Mouse (Mus musculus) liver, embryonic 14.5 days (tissue): ENCODE results near the gene Scml4. TPM values are rescaled to one million over a fixed set of nuclear protein-coding genes. Genes with fewer than 3 reads are reported as not detected.

Source experiments
- ATAC-seq: fragments of 200-750 bp; cut with Nextera tagmentation; 2 replicates; pipeline ENCODE4 v1.8.0; 2017; ENCODE audit warnings: moderate number of reproducible peaks, mild to moderate bottlenecking, moderate library complexity; ENCODE audit not compliant: insufficient read depth
- DNase-seq, 3 experiments: peaks; one replicate each; pipeline ENCODE4 v3.0.0-alpha.2; 2012 to 2013; ENCODE audit warnings: low read depth in 3 of 3, low spot score in 3 of 3
- H3K27ac ChIP-seq: fragments of 300-500 bp; sonication (generic); 2 replicates; pipeline ENCODE4 v1.5.1; 2014; ENCODE audit warnings: moderate library complexity, mild to moderate bottlenecking, control low read depth, inconsistent platforms
- H3K27me3 ChIP-seq: fragments of 300-500 bp; sonication (generic); 2 replicates; pipeline ENCODE4 v1.6.1; 2014; ENCODE audit warnings: mild to moderate bottlenecking, low read length, moderate library complexity; ENCODE audit not compliant: control insufficient read depth, insufficient read depth
- H3K36me3 ChIP-seq: fragments of 300-500 bp; sonication (generic); replicated peaks from 2 replicates; pipeline ENCODE4 v1.6.1; 2014; ENCODE audit warnings: low read depth; ENCODE audit not compliant: control insufficient read depth, insufficient read depth
- H3K4me1 ChIP-seq, 2 experiments: fragments of 200-500 bp in 1 of 2; fragments of 300-500 bp in 1 of 2; sonication (generic) in 1 of 2; replicated peaks; 2 replicates each; pipeline ENCODE4 v1.6.1; 2012 to 2014; ENCODE audit warnings: antibody characterized with exemption in 1 of 2, inconsistent platforms in 1 of 2, low read length in 1 of 2; ENCODE audit not compliant: control insufficient read depth in 2 of 2, insufficient read depth in 2 of 2
- H3K4me2 ChIP-seq: fragments of 300-500 bp; sonication (generic); 2 replicates; pipeline ENCODE4 v1.6.1; 2014; ENCODE audit warnings: low read depth, mild to moderate bottlenecking, control low read depth, moderate library complexity
- H3K4me3 ChIP-seq, 2 experiments: fragments of 200-500 bp in 1 of 2; fragments of 300-500 bp in 1 of 2; sonication (generic) in 1 of 2; 2 replicates each; pipeline ENCODE4 v1.5.1; 2012 to 2014; ENCODE audit warnings: low read depth in 2 of 2, low read length in 2 of 2, mild to moderate bottlenecking in 2 of 2, control low read depth in 1 of 2, inconsistent platforms in 1 of 2, moderate library complexity in 1 of 2; ENCODE audit not compliant: insufficient read depth in 1 of 2
- H3K9ac ChIP-seq: fragments of 300-500 bp; sonication (generic); replicated peaks from 2 replicates; pipeline ENCODE4 v1.6.1; 2014; ENCODE audit warnings: mild to moderate bottlenecking, control low read depth, moderate library complexity
- H3K9me3 ChIP-seq: fragments of 300-500 bp; sonication (generic); 2 replicates; pipeline ENCODE4 v1.6.1; 2016; ENCODE audit warnings: low read length, mixed read lengths; ENCODE audit not compliant: control insufficient read depth
- CTCF ChIP-seq: IDR thresholded peaks from 2 replicates; pipeline ENCODE4 v1.5.1; 2016; ENCODE audit warnings: antibody characterized with exemption, low read depth, control low read depth
- EP300 ChIP-seq: IDR thresholded peaks from 2 replicates; pipeline ENCODE4 v1.6.1; 2016; ENCODE audit warnings: antibody characterized with exemption, low read depth
- whole genome bisulfite sequencing: fragments of 180-500 bp; shearing (Covaris S2); extraction: QIAGEN DNeasy Blood & Tissue Kit; methylation state at CpG from one replicate; pipeline ENCODE4 v1.1.7; 2014; ENCODE audit not compliant: insufficient replicate concordance; 5-methylcytosine and 5-hydroxymethylcytosine counted together
- polyA plus RNA-seq, 2 experiments: library from polyadenylated mRNA; depleted of rRNA in 1 of 2; stranded (reverse) in 1 of 2; unstranded in 1 of 2; fragments of >200 nt; fragmentation: Nextera tagmentation in 1 of 2; extraction: Ambion mirVana in 1 of 2; gene quantifications; 2 replicates each; pipeline versions ENCODE4 v1.2.1 to v1.2.3; 2012 to 2014

Gene Scml4
- polyA plus RNA-seq, 2 experiments: 0.15 to 0.19 TPM

DNA sequence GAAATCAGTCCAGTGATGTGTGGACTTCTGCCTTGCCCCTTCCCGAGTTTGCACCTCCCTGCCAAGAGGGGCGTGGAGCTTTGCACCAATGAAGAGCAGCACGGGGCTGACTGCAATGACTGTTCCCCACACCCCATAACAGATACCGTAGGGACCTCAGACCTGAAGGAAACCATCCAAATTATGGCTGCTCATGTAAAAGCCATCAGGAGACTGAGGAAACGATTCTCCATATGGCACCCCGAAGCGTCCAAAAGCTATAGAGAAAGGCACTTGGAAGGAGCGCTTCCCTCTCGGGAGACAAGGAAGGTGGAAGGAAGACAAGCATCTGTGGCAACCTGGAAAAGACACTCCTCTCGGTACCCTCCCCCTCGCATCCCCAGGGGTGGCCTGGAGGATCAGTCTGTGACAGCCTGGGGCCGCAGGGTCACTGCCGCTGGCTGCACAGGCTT lies 134.2 kb downstream of the Scml4 start:
- Histone ChIP-seq H3K9ac (no peak overlapping the region), H3K27me3 (no peaks in the 10 kb centered on the region; the same call in 1 of the 2 replicates), H3K36me3 (no peaks in the 10 kb centered on the region), H3K27ac (no peak overlapping the region), H3K9me3 (no peaks in the 10 kb centered on the region), H3K4me1 (no peaks in the 10 kb centered on the region), H3K4me2 (no peak overlapping the region), H3K4me3 (no peak overlapping the region)
- DNase-seq (no peak), ATAC-seq (no peak)
- TF ChIP-seq CTCF (no peak), EP300 (no peak)
- 31% methylated on average over 13 of the region's 13 CpGs for WGBS

DNA sequence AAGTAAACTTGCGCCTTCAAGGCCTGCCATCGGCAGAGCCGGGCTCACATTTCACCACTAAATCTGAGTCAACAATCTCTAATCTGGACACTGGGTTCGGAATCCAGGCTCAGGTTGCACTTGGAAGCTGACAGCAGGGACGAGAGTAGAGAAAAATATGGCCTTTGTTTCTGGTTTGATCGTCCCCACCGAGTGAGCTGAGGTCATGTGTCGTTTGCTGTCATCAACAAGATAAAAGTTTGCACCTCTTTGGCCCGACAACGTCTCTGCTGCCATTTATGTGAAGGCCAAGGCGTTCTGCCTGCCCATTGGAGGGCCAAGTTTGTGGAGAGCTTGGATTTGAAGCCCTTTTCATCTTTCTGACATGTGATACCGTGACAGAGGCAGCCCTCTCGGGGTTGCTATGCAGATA lies 135.3 kb downstream of the Scml4 start:
- Histone ChIP-seq H3K36me3 (no peaks in the 10 kb centered on the region), H3K27me3 (no peaks in the 10 kb centered on the region; the same call in 1 of the 2 replicates), H3K9ac (no peak overlapping the region), H3K27ac (no peak overlapping the region), H3K4me3 (no peak overlapping the region), H3K4me2 (no peak overlapping the region), H3K4me1 (no peaks in the 10 kb centered on the region), H3K9me3 (no peaks in the 10 kb centered on the region)
- DNase-seq: no peak
- 49% methylated on average over 13 of the region's 13 CpGs for WGBS
- TF ChIP-seq EP300 (no peak), CTCF (no peak)
- no peak for ATAC-seq

DNA sequence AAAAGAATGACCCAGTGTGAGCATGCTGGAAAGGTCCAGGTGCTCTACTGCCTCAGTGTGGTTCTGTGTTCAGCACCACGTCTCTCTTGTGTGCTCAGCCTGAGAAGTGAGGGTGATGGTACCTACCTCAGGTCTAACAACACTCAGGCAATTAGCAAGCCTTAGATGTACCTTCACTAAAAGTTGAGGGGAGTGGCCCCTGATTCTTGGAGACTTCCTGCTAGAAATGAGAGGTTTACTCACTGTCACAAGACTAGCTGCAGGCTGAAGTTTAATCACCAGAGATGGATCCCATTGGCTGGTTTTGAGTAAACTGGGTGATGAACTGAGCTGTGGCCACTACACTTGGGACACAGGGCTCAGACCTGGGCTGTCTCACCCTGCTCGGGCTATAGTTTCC lies 137.1 kb downstream of the Scml4 start:
- Histone ChIP-seq H3K27ac (no peak overlapping the region), H3K4me3 (no peak overlapping the region), H3K36me3 (no peaks in the 10 kb centered on the region), H3K9me3 (no peaks in the 10 kb centered on the region), H3K27me3 (no peaks in the 10 kb centered on the region; the same call in 1 of the 2 replicates), H3K4me1 (no peaks in the 10 kb centered on the region), H3K4me2 (no peak overlapping the region), H3K9ac (no peak overlapping the region)
- 63% methylated on average over 2 of the region's 2 CpGs for WGBS
- no peak for DNase-seq
- ATAC-seq: no peak
- TF ChIP-seq EP300: no peak
- no peak for TF ChIP-seq CTCF

DNA sequence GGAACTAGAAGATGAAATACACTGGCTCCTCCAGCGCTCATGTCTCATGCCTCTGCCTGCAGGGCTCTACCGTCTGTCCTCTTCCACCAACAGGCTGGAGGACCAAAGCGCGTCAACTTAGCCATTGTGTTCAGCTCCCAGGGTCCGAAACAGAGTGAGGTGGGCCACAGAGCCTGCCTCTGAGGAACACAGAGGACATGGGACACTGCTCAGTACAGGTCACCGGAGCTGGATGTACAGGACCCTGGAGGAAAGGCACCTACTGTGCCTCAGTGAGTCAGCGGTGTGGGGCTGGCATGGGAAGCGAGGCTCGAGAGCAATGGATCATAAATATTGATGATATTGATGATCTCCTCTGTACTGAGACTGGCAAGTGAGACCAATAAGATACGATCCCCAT lies 139.2 kb downstream of the Scml4 start:
- no peak overlapping the region for H3K4me2 ChIP-seq

DNA sequence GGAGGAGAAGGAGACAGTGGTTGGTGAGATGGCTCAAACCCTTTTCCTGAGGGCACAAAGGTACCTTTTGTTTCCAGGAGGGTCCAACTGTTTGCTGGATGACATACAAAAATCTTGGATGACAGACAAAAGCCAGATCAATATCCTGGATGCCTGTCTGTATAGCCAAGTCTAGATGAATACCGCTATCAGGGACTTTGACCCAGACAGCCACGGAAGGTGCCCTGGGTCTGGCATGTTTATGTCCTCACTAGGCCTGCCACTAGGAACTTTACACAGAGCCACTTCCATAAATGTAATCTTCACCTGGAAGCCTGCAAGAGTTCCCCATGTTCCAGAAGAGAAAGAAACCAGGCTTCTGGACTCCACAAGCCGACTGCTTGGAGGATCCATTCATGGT lies 141.3 kb downstream of the Scml4 start:
- no peak overlapping the region for H3K27ac ChIP-seq
- H3K9ac ChIP-seq: no peak overlapping the region
- H3K4me2 ChIP-seq: no peak overlapping the region
- WGBS: 64% methylated on average over 3 of the region's 3 CpGs
- TF ChIP-seq EP300 (no peak), CTCF (no peak)
- ATAC-seq (no peak), DNase-seq (no peak)
- no peaks in the 10 kb centered on the region for H3K36me3 ChIP-seq
- no peak overlapping the region for H3K4me3 ChIP-seq
- H3K27me3 ChIP-seq: peaks cover 3% of the 10 kb centered on the region
- H3K9me3 ChIP-seq: no peaks in the 10 kb centered on the region
- H3K4me1 ChIP-seq: no peaks in the 10 kb centered on the region

More for the DNA sequence above, 139.2 kb downstream of the Scml4 start:
- Histone ChIP-seq H3K9me3 (no peaks in the 10 kb centered on the region), H3K27ac (no peak overlapping the region), H3K9ac (no peak overlapping the region), H3K36me3 (no peaks in the 10 kb centered on the region), H3K4me1 (no peaks in the 10 kb centered on the region), H3K27me3 (peaks cover 3% of the 10 kb centered on the region), H3K4me3 (no peak overlapping the region)
- no peak for ATAC-seq
- TF ChIP-seq EP300 (no peak), CTCF (no peak)
- no peak for DNase-seq
- WGBS: 74% methylated on average over 10 of the region's 10 CpGs
